Mouse (Mus musculus) limb, embryonic 14.5 days (tissue): ENCODE measurements around the gene Vdr. TPM values are rescaled to one million over a fixed set of nuclear protein-coding genes. Genes with fewer than 3 reads are reported as not detected.

Experiments used
- ATAC-seq: fragments of 200-750 bp; cut with Nextera tagmentation; 2 replicates; pipeline ENCODE4 v1.8.0; 2017; ENCODE audit warnings: low read depth, moderate number of reproducible peaks, moderate TSS enrichment; ENCODE audit not compliant: low FRiP score
- DNase-seq: peaks from one replicate; pipeline ENCODE4 v3.0.0-alpha.2; 2015; ENCODE audit warnings: low spot score
- H3K27ac ChIP-seq: fragments of 300-500 bp; sonication (generic); replicated peaks from 2 replicates; pipeline ENCODE4 v1.5.1; 2014; ENCODE audit warnings: low read depth, mild to moderate bottlenecking, low read length, moderate library complexity, mixed read lengths
- H3K27me3 ChIP-seq: fragments of 300-500 bp; sonication (generic); 2 replicates; pipeline ENCODE4 v1.6.1; 2014; ENCODE audit warnings: low read length, mixed read lengths; ENCODE audit not compliant: control insufficient read depth, insufficient read depth
- H3K36me3 ChIP-seq: fragments of 300-500 bp; sonication (generic); 2 replicates; pipeline ENCODE4 v1.6.1; 2014; ENCODE audit warnings: mild to moderate bottlenecking, low read length, moderate library complexity, mixed read lengths; ENCODE audit not compliant: control insufficient read depth, insufficient read depth
- H3K4me1 ChIP-seq: fragments of 300-500 bp; sonication (generic); 2 replicates; pipeline ENCODE4 v1.6.1; 2014; ENCODE audit warnings: antibody characterized with exemption, low read length, mixed read lengths; ENCODE audit not compliant: control insufficient read depth, insufficient read depth
- H3K4me2 ChIP-seq: fragments of 300-500 bp; sonication (generic); replicated peaks from 2 replicates; pipeline ENCODE4 v1.6.1; 2014; ENCODE audit warnings: low read depth, mild to moderate bottlenecking, low read length, moderate library complexity; ENCODE audit not compliant: severe bottlenecking
- H3K4me3 ChIP-seq: fragments of 300-500 bp; sonication (generic); replicated peaks from 2 replicates; pipeline ENCODE4 v1.5.1; 2014; ENCODE audit warnings: low read length
- H3K9ac ChIP-seq: fragments of 300-500 bp; sonication (generic); 2 replicates; pipeline ENCODE4 v1.6.1; 2014; ENCODE audit warnings: mild to moderate bottlenecking, low read depth, low read length, moderate library complexity; ENCODE audit not compliant: severe bottlenecking
- H3K9me3 ChIP-seq: fragments of 300-500 bp; sonication (generic); 2 replicates; pipeline ENCODE4 v1.6.1; 2016; ENCODE audit warnings: low read length; ENCODE audit not compliant: control insufficient read depth
- POLR2A ChIP-seq: fragments of 200-500 bp; IDR thresholded peaks from 2 replicates; pipeline ENCODE4 v1.8.0; 2012; ENCODE audit warnings: inconsistent platforms, mild to moderate bottlenecking, moderate library complexity, borderline replicate concordance; ENCODE audit not compliant: insufficient read depth, insufficient read length; ENCODE audit errors: extremely low read depth
- WGBS: fragments of 180-500 bp; shearing (Covaris S2); extraction: QIAGEN DNeasy Blood & Tissue Kit; methylation state at CpG from one replicate; pipeline ENCODE4 v1.1.7; 2014; 5-methylcytosine and 5-hydroxymethylcytosine counted together
- polyA plus RNA-seq, 2 experiments: library from polyadenylated mRNA; depleted of rRNA in 1 of 2; stranded (reverse) in 1 of 2; unstranded in 1 of 2; fragments of >200 nt; fragmentation: Nextera tagmentation in 1 of 2; extraction: Ambion mirVana in 1 of 2; gene quantifications; 2 replicates each; pipeline versions ENCODE4 v1.2.1 to v1.2.3; 2012 to 2014

Vdr gene
- polyA plus RNA-seq, 2 experiments: 2.0 to 3.4 TPM

- ATAC-seq (no peak), DNase-seq (no peak)
- 52% methylated on average over 12 of the region's 12 CpGs for WGBS
- H3K9ac ChIP-seq: peak overlapping the region; percentile 32
- H3K27ac ChIP-seq: peak overlapping the region; percentile 71; the same call in 1 of the 2 replicates
- H3K4me3 ChIP-seq: 0 out of 2 replicates have a peak overlapping the region, but pooled peaks have one; percentile 27
- peaks cover 5% of the 10 kb centered on the region; the same call in 1 of the 2 replicates for H3K36me3 ChIP-seq
- TF ChIP-seq POLR2A: no peak
- H3K4me1 ChIP-seq: peaks cover 76% of the 10 kb centered on the region
- H3K4me2 ChIP-seq: peak overlapping the region; percentile 54
- H3K27me3 ChIP-seq: no peaks in the 10 kb centered on the region
- H3K9me3 ChIP-seq: no peaks in the 10 kb centered on the region
Observed at GRCm38 (mm10) chr15:97825941-97826587, 84.4 kb downstream of the Vdr start.

GRCm38 (mm10) chr15:97825071-97825940 is 85.1 kb downstream of the Vdr start:
- no peak for TF ChIP-seq POLR2A
- 5% methylated on average over 28 of the region's 29 CpGs for WGBS
- peak overlapping the region; percentile 32 for H3K9ac ChIP-seq
- ATAC-seq: no peak; the same call in 1 of the 2 replicates
- peaks cover 83% of the 10 kb centered on the region for H3K4me1 ChIP-seq
- H3K36me3 ChIP-seq: peaks cover 11% of the 10 kb centered on the region; the same call in 1 of the 2 replicates
- DNase-seq: peak; percentile 76
- peak overlapping the region; percentile 71 for H3K27ac ChIP-seq
- H3K4me3 ChIP-seq: peak overlapping the region; percentile 27
- no peaks in the 10 kb centered on the region for H3K9me3 ChIP-seq
- no peaks in the 10 kb centered on the region for H3K27me3 ChIP-seq
- H3K4me2 ChIP-seq: peak overlapping the region; percentile 54

GRCm38 (mm10) chr15:97824042-97824441 is 86.4 kb downstream of the Vdr start:
- H3K27ac ChIP-seq: 0 out of 2 replicates have a peak overlapping the region, but pooled peaks have one; percentile 35
- H3K27me3 ChIP-seq: no peaks in the 10 kb centered on the region
- 81% methylated on average over 6 of the region's 6 CpGs for WGBS
- no peak for TF ChIP-seq POLR2A
- ATAC-seq (no peak), DNase-seq (no peak)
- H3K4me2 ChIP-seq: no peak overlapping the region
- no peaks in the 10 kb centered on the region for H3K9me3 ChIP-seq
- peaks cover 72% of the 10 kb centered on the region for H3K4me1 ChIP-seq
- H3K9ac ChIP-seq: no peak overlapping the region
- H3K36me3 ChIP-seq: peaks cover 11% of the 10 kb centered on the region; the same call in 1 of the 2 replicates
- H3K4me3 ChIP-seq: no peak overlapping the region

- WGBS: 86% methylated on average over 12 of the region's 12 CpGs
- H3K27ac ChIP-seq: no peak overlapping the region
- no peaks in the 10 kb centered on the region for H3K9me3 ChIP-seq
- DNase-seq (no peak), ATAC-seq (no peak)
- TF ChIP-seq POLR2A: no peak
- H3K36me3 ChIP-seq: peaks cover 11% of the 10 kb centered on the region; the same call in 1 of the 2 replicates
- H3K4me2 ChIP-seq: no peak overlapping the region
- H3K4me1 ChIP-seq: peaks cover 67% of the 10 kb centered on the region
- H3K9ac ChIP-seq: no peak overlapping the region
- no peak overlapping the region for H3K4me3 ChIP-seq
- H3K27me3 ChIP-seq: no peaks in the 10 kb centered on the region
Observed at GRCm38 (mm10) chr15:97823479-97823878, 87.0 kb downstream of the Vdr start.

GRCm38 (mm10) chr15:97822545-97823228 is 87.7 kb downstream of the Vdr start:
- Histone ChIP-seq H3K9me3 (no peaks in the 10 kb centered on the region), H3K4me3 (no peak overlapping the region), H3K27ac (no peak overlapping the region), H3K4me1 (peaks cover 61% of the 10 kb centered on the region), H3K4me2 (no peak overlapping the region), H3K27me3 (no peaks in the 10 kb centered on the region), H3K9ac (no peak overlapping the region), H3K36me3 (peaks cover 11% of the 10 kb centered on the region; the same call in 1 of the 2 replicates)
- no peak for TF ChIP-seq POLR2A
- ATAC-seq (no peak), DNase-seq (no peak)
- WGBS: 37% methylated on average over 11 of the region's 12 CpGs
